Mouse (Mus musculus): ENCODE results near the gene Fam213a.

Fam213a gene

DNA sequence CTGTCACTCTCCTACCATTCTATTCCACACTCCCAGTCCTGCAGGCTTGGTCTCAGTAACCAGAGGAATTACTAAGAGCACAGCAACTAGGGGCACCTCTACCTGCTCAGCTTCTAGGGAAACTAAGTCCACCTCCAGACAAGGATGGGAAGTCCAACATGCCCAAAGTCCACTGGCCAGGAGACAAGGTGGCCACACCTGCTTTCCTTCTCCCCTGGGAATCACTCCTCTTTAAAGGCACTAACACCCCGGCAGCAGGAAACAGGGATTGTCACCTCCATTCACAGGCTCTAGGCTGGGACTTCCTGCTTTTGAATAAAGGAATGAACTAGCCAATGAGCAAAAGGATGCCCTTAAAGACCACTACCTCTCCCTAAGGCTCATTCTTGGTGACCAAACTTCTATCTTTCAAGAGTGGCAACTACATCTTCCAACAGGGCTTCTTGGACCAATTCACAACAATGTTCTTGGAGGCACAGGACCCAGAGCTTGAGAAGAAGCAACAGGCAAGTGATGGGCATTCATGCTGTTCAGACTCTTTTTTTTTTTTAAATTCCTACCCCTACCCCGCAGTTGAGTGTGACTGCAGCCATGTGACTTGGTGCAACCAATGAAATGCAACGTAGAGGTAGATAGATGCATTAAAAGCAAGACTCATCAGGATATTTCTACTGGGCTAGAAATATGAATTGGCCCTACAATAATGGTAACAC lies 49.9 kb downstream of the Fam213a start:
- DNase-seq (ENCODE audit: low read depth, low spot score): no peak

DNA sequence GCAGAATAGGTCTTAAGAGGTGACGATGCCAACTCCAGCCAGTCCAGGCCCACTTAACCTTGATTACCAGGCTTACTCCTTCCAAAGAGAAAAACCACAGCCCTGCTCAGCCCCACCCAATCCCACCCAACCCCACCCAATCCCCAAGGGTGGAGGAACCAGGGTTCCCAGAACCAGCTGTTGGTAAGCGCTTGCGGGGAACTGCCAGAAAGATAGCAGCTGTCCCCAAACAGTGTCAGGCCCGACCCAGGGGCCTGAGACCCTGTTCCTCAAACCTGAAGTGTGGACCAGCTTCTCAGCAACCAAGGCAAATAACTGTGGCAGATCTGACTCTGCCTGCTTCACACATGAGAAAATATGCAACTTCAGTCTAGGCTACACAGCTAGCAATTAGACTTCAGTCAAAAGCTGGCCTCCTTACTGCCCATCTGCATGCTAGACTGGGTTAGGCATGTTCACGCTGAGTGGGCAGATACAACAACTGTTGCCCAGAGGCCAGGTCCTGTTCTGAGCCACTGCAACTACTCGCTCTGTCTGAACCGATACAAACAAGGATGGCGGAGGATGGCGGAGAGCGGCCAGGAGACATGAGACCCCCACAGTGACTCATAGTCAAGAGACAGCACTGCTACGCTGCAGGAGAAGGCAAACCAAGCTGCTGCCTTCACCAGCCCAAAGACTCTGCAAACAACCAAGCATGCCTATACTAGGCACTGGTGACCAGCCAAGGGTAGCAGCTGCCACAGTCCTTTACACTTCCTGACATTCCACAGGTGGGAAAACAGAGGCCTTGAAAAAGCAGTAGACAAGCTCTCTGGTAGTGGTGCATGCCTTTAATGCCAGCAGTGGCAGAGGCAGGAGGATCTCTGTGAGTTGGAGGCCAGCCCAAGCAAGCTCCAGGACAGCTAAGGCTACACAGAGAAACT lies 51.0 kb downstream of the Fam213a start:
- DNase-seq (ENCODE audit: low read depth, low spot score): no peak

DNA sequence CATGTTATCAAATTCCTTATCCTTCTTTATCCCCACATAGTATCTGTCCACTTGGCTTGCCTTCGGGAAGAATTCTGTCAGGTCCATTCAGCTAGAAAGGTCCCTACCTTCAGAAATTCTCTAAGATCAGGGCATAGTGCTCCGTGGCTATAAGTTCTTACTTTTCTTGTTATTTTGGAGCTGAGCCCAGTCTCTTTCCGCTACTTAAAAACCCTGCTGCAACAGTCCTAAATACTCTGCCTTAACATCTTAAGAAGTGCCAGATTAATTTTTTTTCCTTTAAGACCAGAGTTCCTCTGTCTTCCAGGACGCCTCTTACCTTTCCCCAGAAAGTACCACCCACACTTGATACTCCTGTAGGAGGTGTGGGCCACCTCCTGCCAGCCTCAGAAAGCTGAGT lies 53.4 kb downstream of the Fam213a start:
- no peak for DNase-seq (ENCODE audit: low read depth, low spot score)

DNA sequence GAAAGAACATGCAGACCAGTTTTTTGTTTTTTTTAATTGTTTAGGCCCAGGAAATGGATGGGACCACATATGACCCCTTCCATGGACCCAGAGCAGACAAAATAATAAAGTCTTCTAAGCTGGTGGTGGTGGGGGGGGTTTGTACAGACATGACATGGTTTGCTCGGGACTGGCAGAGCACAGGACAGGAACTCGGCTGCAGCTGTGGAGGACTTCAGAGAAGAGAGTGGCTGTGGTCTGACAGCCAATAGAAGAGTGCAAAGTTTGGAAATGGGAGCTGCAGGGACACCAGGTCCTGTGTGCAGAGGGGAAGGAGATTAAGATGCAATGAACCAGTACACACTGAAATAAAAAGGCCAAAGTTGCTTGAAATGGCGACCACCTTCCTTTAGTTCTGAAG lies 54.0 kb downstream of the Fam213a start:
- DNase-seq (ENCODE audit: low read depth, low spot score): no peak

DNA sequence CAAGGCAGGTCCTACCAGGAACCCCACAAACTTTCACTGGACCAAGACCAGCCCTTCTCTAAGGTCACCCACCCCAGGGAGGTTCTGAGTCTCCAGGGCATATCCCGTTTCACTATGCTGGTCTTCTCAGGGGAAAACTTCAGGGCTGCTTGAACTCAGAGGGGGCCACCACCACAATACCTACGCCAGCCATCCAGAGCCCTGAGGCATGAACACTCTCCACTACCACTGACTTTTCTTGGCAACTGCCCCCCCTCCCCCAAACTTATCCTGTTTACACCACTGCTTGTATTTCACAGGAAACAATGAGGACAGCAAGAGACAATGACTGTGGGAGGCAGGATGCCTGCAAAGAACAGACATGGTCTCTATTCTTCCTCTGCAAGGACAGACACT lies 54.6 kb downstream of the Fam213a start:
- DNase-seq (ENCODE audit: low read depth, low spot score): no peak

DNA sequence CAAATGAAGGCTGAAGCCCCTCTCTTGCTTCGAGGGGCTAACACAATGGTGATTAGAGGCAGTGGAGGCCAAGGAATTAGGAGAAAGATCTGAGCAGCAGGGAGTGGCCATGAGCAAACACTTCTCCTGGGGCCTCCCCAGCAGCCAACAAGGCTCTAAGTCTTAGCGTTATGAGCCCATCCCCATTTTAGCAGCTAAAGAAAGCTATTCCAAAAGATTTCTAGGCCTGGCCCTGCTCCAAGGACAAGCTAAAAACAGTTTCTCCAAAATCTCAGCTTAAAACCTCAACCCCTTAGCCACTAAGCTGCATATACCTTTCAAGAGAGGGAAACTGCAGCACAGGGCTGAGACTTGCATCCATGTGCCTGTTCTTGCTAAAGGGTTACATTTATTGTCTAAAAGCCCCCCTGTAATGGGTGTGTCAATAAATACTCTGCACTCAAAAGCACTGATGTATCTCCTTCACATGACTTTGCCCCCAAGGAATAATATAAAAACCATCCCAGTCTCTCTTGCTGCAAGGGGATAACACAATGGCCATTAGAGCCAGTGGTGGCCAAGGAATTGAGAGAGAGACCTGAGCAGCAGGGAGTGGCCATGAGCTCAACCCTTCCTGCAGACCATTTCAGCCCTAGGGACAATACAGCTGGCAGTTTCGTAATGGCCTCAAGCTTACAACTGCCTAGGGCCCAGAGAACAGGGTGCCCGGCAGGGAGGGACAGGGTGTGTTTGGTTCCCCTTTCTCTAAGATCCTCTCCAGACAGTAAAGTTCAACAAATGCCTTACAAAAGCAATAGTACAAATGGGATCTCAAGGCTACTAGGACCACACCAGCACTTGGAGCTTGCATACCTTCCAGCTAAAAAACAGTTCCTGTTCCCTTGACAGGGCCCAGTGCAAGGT lies 55.3 kb downstream of the Fam213a start:
- peak; percentile 9 for DNase-seq (ENCODE audit: low read depth, low spot score)

DNA sequence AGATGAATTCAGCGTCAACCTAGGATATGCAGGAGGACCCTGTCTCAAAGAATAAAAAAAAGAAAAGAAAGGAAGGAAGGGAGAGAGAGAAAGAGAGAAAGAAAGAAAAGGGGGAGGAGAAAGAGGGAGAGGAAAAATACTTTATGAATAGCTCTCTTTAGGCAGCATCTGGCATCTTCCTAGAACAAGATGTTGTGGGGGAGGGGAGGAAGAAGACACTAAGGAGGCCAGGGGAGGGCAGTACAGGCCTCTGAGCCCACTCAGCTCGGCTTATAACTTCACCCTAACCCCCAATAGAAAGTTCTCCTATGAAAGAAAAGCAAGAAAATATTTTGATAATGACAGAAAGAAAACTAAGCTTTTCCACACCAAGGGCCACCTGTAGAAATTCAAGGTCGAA lies 56.0 kb downstream of the Fam213a start:
- peak; percentile 20 for DNase-seq (ENCODE audit: low read depth, low spot score)

DNA sequence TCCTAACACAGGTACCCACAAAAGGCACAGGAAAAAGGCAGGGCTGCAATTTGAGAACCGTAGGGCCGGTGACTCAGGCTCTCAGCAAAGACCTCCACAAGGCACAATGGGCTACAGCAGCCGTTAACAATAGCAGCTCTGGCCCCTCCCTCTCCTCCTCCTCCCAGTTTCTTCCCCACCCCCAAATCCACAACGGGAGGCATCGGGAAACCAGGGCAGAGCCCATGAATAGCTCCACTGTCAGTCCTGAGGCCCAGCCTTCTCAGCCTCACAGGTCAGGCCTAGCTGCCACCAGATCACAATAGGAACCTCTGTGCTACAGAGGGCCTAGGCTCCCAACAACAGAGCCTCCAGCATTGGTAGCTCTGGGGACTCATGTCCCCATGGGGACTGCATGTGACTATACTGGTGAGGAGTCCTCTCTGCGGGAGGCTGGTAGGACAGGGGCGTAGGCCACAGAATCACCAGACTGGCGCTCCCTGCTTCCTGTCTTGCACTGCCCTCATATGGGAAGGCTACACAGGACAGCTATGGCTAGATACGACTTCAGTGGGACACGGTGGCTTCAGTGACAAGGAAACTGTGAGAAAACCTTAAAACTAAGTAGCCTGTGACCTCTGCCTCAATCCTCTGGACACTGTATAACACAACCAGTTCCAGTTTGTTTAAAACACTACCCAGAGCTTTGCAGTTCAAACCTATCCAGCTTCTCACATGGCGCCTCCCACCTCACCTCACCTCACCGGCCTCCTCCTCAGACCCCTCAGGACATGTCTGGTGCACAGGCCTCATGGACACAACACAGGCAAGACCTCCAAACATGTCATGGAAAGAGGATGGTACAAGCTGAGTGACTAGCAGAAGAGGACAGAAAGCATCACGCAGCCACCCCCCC lies 57.1 kb downstream of the Fam213a start:
- peak; percentile 77 for DNase-seq (ENCODE audit: low read depth, low spot score)

DNA sequence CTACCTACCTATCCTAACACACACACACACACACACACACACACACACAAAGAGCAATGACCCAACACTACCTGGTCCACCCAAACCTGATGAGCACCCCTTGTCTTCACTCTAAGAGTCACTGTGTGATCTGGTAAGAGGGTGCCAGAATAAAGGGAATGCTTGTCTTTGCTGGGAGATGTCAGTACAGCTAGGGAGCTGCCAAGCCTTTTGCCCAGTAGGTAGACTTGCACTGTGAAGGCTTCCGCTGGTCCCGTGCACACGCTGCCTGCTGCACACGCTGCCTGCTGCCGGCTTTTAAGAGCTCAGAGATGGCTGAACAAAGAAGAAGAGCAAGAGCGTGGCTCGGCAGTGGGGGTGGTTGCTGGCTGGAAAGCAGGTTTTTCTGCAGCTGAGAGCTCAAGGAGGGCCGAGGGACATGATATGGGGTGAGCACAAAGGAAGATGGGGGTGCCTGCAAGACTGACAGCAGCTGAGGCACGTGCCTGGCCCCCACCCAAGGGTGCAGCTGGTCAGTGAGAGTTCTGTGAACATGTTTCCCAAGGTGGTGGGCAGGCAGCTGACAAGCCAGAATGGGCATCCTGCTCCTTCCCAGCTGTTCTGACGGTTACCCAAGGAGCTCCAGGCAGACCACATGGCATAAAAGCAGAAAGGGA lies 57.9 kb downstream of the Fam213a start:
- no peak for DNase-seq (ENCODE audit: low read depth, low spot score)

DNA sequence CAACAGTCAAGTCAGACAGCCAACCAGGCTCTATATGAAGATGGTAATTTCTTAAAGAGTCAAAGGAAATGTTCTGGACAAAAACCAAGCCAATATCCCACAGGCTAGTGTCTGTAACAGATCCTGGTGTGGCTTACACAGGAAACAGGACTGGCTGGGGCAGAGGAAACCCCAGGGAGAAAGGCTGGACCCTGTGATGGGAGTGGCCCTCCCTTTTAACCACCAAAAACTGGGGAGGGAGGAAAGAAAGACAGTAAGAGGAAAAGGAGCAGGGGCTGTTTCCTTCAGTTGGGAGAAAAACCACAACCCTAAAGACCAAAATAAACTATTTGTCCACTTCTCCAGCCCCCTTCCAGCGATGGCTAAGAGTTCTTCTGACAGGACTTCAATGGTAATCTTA lies 58.4 kb downstream of the Fam213a start:
- DNase-seq (ENCODE audit: low read depth, low spot score): peak; percentile 23

DNA sequence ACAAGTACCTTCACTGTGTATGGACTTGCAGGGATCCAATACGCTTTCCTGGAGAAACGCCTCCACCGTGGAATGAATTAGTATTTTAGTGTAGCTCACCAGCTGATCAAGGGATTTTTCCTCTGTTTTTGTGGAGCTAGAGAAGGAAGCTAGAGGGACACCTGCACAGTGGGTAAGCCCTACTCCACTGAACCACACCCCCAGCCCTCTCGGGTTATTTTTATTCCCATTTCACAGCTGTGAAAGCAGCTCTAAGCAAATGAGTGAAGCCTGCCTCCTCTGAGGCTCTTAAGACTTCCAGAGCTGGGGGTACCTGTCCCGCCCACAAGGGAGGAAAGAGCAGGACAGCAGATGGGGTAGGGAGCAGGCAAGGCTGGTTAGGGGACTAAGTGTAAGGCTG lies 60.2 kb downstream of the Fam213a start:
- DNase-seq (ENCODE audit: low read depth, low spot score): no peak

DNA sequence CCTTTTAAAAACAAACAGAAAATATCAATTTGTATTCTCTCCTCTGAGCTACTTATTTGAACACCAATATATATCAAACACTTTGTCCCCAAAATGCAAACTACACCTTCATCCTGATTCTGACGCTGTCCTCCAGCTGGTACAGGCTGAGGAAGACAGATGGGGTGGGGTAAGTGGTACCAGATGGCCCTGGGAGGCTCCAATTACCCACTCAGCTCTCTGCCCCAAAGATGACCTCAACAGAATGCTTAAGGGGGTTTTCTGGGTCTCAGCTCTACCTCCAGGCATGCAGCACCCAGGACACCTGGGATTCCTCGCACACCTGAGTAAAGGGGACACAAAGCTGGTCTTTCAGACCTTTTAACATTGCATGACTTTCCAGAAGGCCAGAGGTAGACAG lies 60.9 kb downstream of the Fam213a start:
- DNase-seq (ENCODE audit: low read depth, low spot score): peak; percentile 16

DNA sequence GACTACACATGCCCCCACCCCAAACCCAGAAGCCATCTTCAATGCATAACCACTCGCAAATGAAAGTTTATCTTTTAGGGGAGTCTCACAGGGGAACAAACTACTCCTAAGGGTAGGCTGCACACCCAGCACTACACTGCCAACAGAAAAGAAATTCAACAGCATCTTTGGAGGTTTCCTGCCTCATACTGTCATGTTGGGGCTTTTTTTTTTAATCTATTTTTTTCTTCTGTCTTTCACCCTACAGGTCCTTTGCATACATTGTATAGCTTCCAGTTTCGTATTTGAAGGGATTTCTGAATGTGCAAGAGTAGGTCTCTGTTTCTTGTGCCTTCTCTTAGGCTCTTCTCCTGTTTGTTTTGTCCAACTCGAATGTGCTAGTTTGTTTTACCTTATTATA lies 61.3 kb downstream of the Fam213a start:
- DNase-seq (ENCODE audit: low read depth, low spot score): no peak

DNA sequence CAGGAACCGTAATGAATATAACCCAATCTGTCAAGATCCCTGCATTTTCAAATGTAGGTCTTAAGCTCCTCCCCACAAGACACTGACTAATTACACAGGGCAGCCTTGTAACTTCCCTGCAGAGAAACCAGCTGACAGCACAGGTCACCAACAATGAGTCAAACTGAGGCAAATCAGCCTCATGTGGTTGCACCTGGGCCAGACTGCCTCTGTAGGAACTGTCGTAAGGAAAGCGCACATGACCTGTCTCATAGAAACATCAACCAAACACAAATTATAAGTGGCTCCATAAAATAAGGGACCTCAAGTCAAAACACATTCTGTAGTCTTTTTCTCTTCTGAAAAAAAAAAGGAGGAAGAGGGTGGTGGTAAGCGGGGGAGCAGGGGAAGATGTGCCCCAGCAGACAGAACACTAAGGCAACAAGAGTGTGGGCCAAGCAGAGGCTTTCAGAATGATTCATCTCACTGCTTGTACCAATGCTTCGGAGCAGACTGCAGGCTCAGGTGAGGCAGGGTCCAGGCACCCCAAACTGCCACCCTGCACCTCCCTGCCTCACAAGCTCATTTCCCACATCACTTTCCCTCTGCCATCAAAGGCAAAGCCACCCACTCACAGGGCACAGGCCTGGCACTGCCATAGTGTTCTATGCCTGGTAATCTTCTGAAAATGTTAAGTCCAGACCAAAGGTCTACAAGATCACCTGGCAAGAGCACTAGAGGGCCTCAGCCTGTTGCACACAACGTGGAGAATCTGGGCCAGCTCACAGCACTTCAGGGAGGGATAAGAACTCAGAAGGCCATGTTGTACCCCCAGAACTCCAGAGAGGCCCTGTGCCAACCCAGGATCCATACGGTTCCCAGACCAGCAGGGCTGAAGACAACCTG lies 63.6 kb downstream of the Fam213a start:
- peak; percentile 9 for DNase-seq (ENCODE audit: low read depth, low spot score)

DNA sequence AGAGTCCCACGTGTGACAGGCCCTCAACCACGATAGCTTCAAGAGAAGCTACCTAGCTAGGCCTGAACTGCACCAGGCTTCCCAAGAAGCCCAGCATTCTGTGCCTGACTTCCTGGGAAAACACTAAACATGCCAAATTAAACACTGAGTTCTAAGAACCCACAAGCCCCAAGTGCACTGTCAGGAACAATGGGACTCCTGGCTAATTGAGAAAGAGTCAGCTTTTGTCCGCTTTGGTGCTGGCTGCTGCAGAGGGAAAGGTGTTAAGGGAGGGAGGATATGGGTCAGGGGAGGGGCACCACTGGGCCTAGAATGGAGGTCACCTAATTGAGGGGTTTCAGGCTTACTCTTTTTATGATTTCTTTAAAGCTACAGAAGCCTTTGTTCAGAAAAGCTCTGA lies 64.5 kb downstream of the Fam213a start:
- DNase-seq (ENCODE audit: low read depth, low spot score): no peak

DNA sequence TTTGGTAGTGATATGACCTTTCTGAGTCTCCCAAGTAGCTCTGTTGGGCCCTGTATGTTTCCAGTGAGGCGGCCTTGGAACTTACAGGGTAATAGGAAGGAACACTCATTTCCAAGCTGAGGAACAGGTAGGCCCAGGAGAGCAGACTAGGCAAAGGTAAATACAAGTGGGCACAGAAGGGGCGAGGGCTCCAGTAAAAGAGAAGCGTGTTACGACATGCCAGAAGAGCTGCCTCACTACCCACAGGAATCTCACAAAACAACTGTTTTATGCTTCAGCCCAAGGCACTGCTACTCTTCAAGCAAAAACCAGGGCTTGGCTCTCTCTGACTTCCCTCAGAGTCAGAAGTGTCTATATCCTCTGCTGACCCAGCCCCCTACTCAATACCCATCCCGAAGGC lies 65.1 kb downstream of the Fam213a start:
- DNase-seq (ENCODE audit: low read depth, low spot score): peak; percentile 22

DNA sequence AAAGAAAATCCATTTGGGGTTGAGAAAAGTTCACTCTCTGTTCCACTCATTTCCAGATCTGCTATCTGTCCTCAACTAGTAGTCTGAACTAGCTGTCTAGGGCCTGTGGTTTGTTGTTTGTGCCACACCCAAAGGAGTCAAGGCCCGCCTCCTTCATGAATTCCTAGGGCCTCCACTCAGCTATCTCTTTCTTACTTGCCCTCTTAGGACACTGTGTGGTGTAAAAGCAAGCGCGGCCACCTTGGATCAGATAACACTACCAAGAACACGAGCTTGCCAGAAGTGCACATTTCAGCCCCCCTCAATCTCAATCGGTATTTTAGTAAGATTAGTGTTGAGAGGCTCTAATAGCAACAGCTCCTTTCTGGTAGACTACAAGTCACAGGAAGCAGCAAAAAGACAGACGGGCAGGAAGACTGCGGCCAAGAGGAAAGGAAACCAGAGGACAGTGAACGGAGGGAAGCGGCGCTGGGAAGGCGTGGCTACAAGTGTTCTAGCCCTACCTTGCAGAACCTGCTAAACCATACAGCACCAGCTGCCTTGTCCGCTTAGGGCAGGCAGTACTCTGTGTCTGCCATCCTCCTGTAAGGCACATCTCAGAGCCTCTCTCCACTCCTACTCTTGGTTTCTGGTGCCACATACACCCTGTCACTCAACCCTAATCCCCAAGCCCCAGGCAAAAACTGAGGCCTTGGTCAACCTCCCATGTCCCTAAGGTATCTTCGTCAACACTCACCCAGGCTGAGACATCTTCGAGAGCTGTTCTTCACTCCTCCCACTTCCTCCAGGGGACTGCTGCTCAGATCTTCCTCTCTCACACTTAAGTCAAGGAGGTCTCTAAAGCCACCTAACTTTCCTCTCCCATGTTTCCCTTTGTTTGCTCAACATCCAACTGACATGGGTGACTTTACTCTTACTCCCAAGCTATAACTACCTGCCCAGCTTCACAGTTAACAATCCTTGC lies 65.9 kb downstream of the Fam213a start:
- DNase-seq (ENCODE audit: low read depth, low spot score): no peak

DNA sequence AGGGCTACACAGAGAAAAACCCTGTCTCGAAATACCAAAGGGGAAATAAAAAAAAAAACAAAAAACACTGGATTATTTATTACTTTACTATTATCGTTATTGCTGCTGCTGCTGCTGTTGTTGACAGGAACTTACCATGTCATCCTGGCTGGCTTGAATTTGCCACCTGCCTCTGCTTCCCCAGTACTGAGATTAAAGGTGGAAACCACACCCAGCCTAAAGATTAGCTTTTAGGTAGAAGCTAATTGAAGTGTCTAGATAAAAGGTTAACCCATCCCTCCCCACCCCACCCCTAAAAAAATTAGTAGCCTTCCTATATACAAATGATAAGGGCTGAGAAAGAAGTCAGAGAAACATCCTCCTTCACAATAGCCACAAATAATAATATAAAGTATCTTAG lies 69.8 kb downstream of the Fam213a start:
- DNase-seq (ENCODE audit: low read depth, low spot score): no peak

All from 3T3-L1 (cell line).